Mouse (Mus musculus) testis, adult 2 months (tissue): ENCODE measurements at regions not wholly inside any gene's neighbourhood (a gene's known extent, or its start where the extent isn't known, plus 50 kb on each side); places are given as distances from the start of the nearest gene placed in this dataset.

ENCODE experiments used
- H3K27ac ChIP-seq: fragments of 200-500 bp; 2 replicates; pipeline ENCODE4 v1.5.1; 2012; ENCODE audit warnings: low read depth, low read length; ENCODE audit not compliant: control insufficient read depth, insufficient read depth
- H3K27me3 ChIP-seq: fragments of 200-500 bp; 2 replicates; pipeline ENCODE4 v1.6.1; 2012; ENCODE audit warnings: mild to moderate bottlenecking, low read length, moderate library complexity; ENCODE audit not compliant: control insufficient read depth, insufficient read depth
- H3K36me3 ChIP-seq: fragments of 200-500 bp; 2 replicates; pipeline ENCODE4 v1.6.1; 2012; ENCODE audit warnings: mild to moderate bottlenecking, low read length; ENCODE audit not compliant: control insufficient read depth, insufficient read depth
- H3K4me1 ChIP-seq: fragments of 200-500 bp; 2 replicates; pipeline ENCODE4 v1.6.1; 2012; ENCODE audit warnings: low read length; ENCODE audit not compliant: control insufficient read depth, insufficient read depth
- H3K4me3 ChIP-seq: fragments of 200-500 bp; 2 replicates; pipeline ENCODE4 v1.5.1; 2012; ENCODE audit warnings: low read depth, mild to moderate bottlenecking, low read length, moderate library complexity, mixed read lengths; ENCODE audit not compliant: control insufficient read depth
- CTCF ChIP-seq: fragments of 200-500 bp; IDR thresholded peaks from 2 replicates; pipeline ENCODE4 v1.5.1; 2012; ENCODE audit warnings: low read depth, mild to moderate bottlenecking, inconsistent platforms, low read length, moderate library complexity; ENCODE audit not compliant: control insufficient read depth, insufficient read depth, insufficient replicate concordance
- POLR2A ChIP-seq: fragments of 200-500 bp; IDR thresholded peaks from 2 replicates; pipeline ENCODE4 v1.6.1; 2012; ENCODE audit warnings: low read depth, mild to moderate bottlenecking, inconsistent platforms, low read length, moderate library complexity; ENCODE audit not compliant: control insufficient read depth

GRCm38 (mm10) chr15:17935473-17935872, 883.3 kb upstream of the Cdh10 start:
- TF ChIP-seq POLR2A (no peak), CTCF (no peak)
- H3K27ac ChIP-seq = no peak overlapping the region
- no peaks in the 10 kb centered on the region for H3K36me3 ChIP-seq
- no peaks in the 10 kb centered on the region for H3K4me1 ChIP-seq
- H3K4me3 ChIP-seq = no peak overlapping the region
- no peaks in the 10 kb centered on the region for H3K27me3 ChIP-seq

- TF ChIP-seq CTCF = no peak
- no peak for TF ChIP-seq POLR2A
These were observed 856.0 kb upstream of the Cdh10 start for GRCm38 (mm10) chr15:17962778-17963177.

DNA sequence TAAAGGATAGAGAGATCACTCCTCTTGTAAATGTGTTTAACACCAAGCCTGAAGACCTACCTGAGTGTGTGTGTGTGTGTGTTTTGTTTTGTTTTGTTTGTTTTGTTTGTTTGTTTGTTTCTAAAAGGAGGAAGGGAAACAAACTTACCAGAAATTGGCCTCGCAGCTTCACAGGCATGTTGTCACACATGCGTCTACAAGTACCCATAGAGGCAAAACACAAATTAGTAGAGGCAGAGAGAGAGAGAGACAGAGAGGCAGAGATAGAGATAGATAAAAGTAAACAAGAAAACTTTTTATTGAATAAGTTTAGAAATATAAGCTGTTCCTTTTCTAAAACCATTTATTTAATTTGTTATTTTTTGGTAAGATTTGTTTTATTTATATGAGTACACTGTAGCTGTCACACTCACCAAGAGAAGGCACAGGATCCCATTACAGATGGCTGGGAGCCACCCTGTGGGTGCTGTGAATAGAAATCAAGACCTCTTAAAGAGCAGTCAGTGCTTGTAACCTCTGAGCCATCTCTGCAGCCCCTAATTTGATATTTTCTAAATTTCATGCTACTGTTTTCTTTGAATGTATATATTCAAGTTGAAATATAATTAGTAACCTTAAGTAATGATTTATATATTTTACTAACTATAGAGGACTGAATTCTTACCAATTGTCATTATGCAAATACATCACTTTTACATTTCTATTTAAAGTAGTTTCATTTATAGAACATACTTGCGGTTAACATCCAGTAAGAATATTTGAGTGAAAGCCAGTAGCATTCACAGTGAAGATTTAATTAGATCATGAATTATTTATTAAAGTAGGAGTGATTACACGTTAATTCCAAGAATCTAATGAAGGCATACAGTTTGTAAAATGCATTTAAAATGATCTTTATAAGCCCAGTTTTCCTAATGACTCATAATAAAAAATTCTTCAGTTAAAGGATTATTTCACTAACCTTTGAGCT, 855.2 kb upstream of the Cdh10 start:
- no peak overlapping the region for H3K27ac ChIP-seq
- no peak overlapping the region for H3K4me3 ChIP-seq
- H3K27me3 ChIP-seq = no peaks in the 10 kb centered on the region
- no peak for TF ChIP-seq POLR2A
- no peak for TF ChIP-seq CTCF
- no peaks in the 10 kb centered on the region for H3K36me3 ChIP-seq
- no peaks in the 10 kb centered on the region for H3K4me1 ChIP-seq

More at GRCm38 (mm10) chr15:17962778-17963177, 856.0 kb upstream of the Cdh10 start:
- no peaks in the 10 kb centered on the region for H3K4me1 ChIP-seq
- H3K36me3 ChIP-seq = no peaks in the 10 kb centered on the region
- H3K4me3 ChIP-seq = no peak overlapping the region
- H3K27ac ChIP-seq = no peak overlapping the region
- H3K27me3 ChIP-seq = no peaks in the 10 kb centered on the region

DNA sequence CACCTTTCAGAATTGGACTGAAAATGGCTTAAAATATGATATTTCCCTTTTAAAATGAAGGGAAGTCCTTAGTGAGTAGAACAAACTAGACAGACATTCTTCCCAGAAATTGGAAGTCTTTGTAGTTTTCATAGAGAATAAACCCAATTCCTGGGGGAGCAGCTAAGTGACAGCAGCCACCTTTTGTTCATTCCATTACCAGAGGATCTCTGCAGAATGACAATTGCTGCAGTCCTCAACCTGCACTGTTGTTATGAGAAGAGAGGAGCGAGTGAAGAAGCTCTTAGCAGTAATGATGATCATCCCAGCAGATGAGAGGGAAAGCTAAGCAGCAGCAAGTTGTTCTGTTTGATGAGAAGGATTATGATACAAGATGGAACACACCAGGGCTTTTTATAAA, 831.0 kb upstream of the Cdh10 start:
- TF ChIP-seq CTCF (no peak), POLR2A (no peak)
- H3K4me1 ChIP-seq = no peaks in the 10 kb centered on the region
- no peaks in the 10 kb centered on the region for H3K36me3 ChIP-seq
- no peak overlapping the region for H3K27ac ChIP-seq
- no peaks in the 10 kb centered on the region for H3K27me3 ChIP-seq
- H3K4me3 ChIP-seq = no peak overlapping the region

DNA sequence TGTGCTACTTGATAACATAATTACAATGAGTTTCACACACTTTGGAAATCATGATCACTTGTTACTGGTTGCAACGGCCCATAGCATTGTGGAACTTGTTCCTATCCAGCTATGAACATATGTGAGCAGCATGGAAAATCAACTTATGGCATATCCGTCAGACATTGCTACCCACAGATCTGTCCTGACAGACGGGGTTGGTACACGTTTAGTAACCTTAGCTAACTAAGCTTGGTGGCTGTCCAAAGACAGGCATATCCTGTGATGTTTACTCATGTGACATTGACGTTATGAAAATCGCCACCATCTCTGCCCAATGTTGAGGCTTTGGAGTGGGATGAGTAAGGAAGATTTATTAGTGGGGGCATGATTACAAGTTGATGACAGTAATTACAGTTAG, 786.1 kb upstream of the Cdh10 start:
- no peak overlapping the region for H3K4me3 ChIP-seq
- H3K27me3 ChIP-seq = no peaks in the 10 kb centered on the region
- H3K4me1 ChIP-seq = no peaks in the 10 kb centered on the region
- TF ChIP-seq CTCF (no peak), POLR2A (no peak)
- H3K27ac ChIP-seq = no peak overlapping the region
- H3K36me3 ChIP-seq = no peaks in the 10 kb centered on the region

DNA sequence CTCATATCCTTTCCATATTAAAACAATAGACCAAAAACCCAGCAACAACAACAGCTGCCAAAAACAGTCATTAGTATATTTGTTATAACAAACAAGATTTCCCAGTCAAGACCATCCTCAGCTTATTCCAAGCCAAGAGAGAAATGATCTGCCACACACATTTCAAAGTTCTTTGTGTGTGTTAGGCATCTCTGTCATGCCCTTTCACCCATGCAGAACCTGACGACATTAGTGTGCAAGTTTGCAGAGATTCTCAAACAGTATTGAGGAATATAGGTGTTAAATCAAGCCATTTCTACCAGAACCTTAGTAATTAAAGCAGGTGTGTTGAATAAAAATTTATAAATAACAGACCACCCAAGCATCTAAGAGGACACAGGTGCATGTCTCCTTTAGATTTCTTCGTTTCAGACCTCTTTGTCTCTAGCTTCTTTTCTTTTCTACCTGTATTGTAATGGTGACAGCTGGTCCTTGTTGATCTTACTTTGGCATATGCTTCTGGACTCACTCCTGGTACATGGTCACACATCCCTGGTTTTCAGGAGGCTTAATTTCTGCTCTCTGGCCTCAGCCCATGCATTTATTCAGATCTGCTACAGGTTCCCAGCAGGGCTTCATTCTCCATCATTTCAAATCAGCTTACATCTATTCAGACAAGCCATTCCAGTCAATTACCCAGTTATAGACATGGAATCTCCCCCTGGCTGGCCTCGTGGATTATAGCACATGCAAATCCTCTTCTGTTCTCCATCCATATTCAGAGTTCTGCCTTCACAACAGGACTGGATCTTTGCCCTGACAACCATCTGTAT, 766.3 kb upstream of the Cdh10 start:
- Histone ChIP-seq H3K36me3 (no peaks in the 10 kb centered on the region), H3K27ac (no peak overlapping the region), H3K4me1 (no peaks in the 10 kb centered on the region), H3K27me3 (no peaks in the 10 kb centered on the region), H3K4me3 (no peak overlapping the region)
- TF ChIP-seq CTCF (no peak), POLR2A (no peak)

DNA sequence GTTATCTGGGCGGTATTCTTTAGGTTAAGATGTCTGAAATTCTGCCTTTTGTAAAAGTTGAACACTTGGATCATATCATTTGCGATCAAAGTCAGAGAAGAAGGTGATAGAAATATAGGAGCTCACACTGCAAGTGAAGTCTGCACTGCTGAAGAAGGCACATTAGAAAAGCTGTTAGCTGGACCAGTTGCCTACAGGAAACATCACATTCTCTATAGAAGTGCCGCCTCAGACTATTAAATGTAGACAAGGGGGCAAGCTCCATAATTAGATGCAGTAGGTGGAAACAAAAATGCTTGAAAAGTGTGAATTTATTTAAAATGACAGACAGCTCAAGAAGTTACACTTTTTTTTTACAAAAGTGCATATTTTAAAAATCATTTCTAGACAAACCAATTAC, 753.2 kb upstream of the Cdh10 start:
- Histone ChIP-seq H3K27ac (no peak overlapping the region), H3K4me1 (no peaks in the 10 kb centered on the region), H3K4me3 (no peak overlapping the region), H3K36me3 (no peaks in the 10 kb centered on the region), H3K27me3 (no peaks in the 10 kb centered on the region)
- TF ChIP-seq POLR2A = no peak
- no peak for TF ChIP-seq CTCF
